ENCODE assay signal across 19 mouse cellular contexts in genomic region chr9:118807669-118808068, GRCm38 (mm10).
"Had no signal": no experiment of that assay in that cellular context is flagged by ENCODE, and none has a peak within 500 bp of the region (broad histone marks: within the 10 kb centered on the region; RNA-seq: fewer than 3 reads in every experiment).

No protein-coding gene starts in this region.

- DNase-seq: gastrocnemius, adult 2 months; gastrocnemius, postnatal 10 days; gastrocnemius, postnatal 25 days; heart, adult 11 months; heart, adult 2 months; heart, postnatal 14 days; heart, postnatal 36 days; kidney, adult 18-20 months; kidney, adult 8-10 months; kidney, postnatal 10 days; kidney, postnatal 25 days; kidney, postnatal 4 days; layer of hippocampus, postnatal 36 days; left cerebral cortex, postnatal 4 days had no signal

- ATAC-seq: hindbrain, embryonic 16.5 days; inflammation-experienced regulatory T-cells, adult 6 months; intestine, embryonic 15.5 days; intestine, postnatal 0 days; liver, embryonic 12.5 days had no signal
